Mouse (Mus musculus) stomach, postnatal 0 days (tissue): ENCODE data around the gene Nutf2.

Experiments used
- CTCF ChIP-seq: IDR thresholded peaks from 2 replicates; pipeline ENCODE4 v1.5.1; 2016; ENCODE audit warnings: antibody characterized with exemption, low read depth, mild to moderate bottlenecking, moderate library complexity
- EP300 ChIP-seq: optimal IDR thresholded peaks from 2 replicates; pipeline ENCODE3; 2016; ENCODE audit warnings: antibody characterized with exemption

- TF ChIP-seq CTCF (no peak), EP300 (no peak)
Observed at GRCm38 (mm10) chr8:105820925-105821324, 39.5 kb upstream of the Nutf2 start.
